Mouse (Mus musculus) NIH3T3 (cell line): ENCODE measurements around the gene Scn3b.
A peak's percentile ranks its signal among the peaks of the same experiment; 100 is the strongest.

Source experiments
- DNase-seq: peaks from one replicate; pipeline ENCODE4 v3.0.0-alpha.2; 2012; ENCODE audit warnings: low read depth

The Scn3b gene

GRCm38 (mm10) chr9:40269103-40269861 is at the start of gene Scn3b:
Scn3b (plus strand) TSS chr9:40269217.
- peak; percentile 21 for DNase-seq

- no peak for DNase-seq
These were observed 44.7 kb upstream of the Scn3b start for GRCm38 (mm10) chr9:40224289-40224688.

GRCm38 (mm10) chr9:40227874-40228789 is 40.9 kb upstream of the Scn3b start:
- DNase-seq, result peak; percentile 85

GRCm38 (mm10) chr9:40228804-40229331 is 40.1 kb upstream of the Scn3b start:
- no peak for DNase-seq

- no peak for DNase-seq
These were observed 39.5 kb upstream of the Scn3b start for GRCm38 (mm10) chr9:40229479-40229878.

GRCm38 (mm10) chr9:40231019-40231418 is 38.0 kb upstream of the Scn3b start:
- DNase-seq, result no peak

- no peak for DNase-seq
These were observed 34.6 kb upstream of the Scn3b start for GRCm38 (mm10) chr9:40234233-40235072.

- DNase-seq, result no peak
These were observed 33.8 kb upstream of the Scn3b start for GRCm38 (mm10) chr9:40235220-40235619.

GRCm38 (mm10) chr9:40239749-40240148 is 29.3 kb upstream of the Scn3b start:
- no peak for DNase-seq

GRCm38 (mm10) chr9:40240311-40240710 is 28.7 kb upstream of the Scn3b start:
- DNase-seq, result no peak

- DNase-seq, result no peak
These were observed 27.7 kb upstream of the Scn3b start for GRCm38 (mm10) chr9:40241223-40241801.

GRCm38 (mm10) chr9:40241951-40242888 is 26.8 kb upstream of the Scn3b start:
- no peak for DNase-seq

- no peak for DNase-seq
These were observed 23.6 kb upstream of the Scn3b start for GRCm38 (mm10) chr9:40245466-40245865.

- no peak for DNase-seq
These were observed 22.9 kb upstream of the Scn3b start for GRCm38 (mm10) chr9:40245974-40246665.

- no peak for DNase-seq
These were observed 22.3 kb upstream of the Scn3b start for GRCm38 (mm10) chr9:40246702-40247101.

- no peak for DNase-seq
These were observed 19.9 kb upstream of the Scn3b start for GRCm38 (mm10) chr9:40249106-40249505.

GRCm38 (mm10) chr9:40252459-40252858 is 16.6 kb upstream of the Scn3b start:
- no peak for DNase-seq

GRCm38 (mm10) chr9:40263874-40264273 is 5.1 kb upstream of the Scn3b start:
- no peak for DNase-seq

- no peak for DNase-seq
These were observed 823 bp upstream of the Scn3b start for GRCm38 (mm10) chr9:40268040-40268747.
